Mouse (Mus musculus): ENCODE data around the gene Pmel. TPM values are rescaled to one million over a fixed set of nuclear protein-coding genes. Genes with fewer than 3 reads are reported as not detected.

Gene Pmel
- polyA plus RNA-seq, 1 experiment: 1.0 TPM

DNA sequence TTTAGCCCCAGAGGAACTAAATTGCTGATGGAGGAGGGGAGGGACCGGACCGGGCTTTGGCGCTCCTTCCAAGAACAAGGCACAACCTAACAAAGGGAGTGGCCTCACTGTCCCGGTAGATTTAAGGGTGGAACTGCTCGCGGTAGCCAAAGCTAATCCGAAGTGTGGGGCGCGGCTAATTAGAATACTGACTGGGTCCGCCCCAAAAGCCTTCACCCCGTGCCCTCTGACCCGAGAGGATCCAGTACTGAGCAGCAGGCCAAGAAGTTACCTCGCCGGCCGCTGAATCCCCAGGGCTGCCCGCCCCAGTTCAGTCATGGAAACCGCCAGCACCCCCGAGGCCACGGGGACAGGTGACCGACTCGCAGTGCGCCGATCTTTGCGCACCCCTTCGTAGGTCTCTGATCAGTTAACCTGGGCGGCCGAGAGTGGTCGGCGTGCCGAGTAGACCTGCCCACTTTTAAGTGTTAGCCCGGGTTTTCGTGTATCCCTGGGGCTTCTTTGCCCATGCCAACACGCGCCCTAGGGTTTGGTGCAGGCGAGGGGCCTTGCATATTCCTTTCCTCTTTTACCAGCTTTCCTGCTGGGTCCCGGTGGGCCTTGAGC, 43.8 kb downstream of the Pmel start, which contains the start of gene Pym1:
Gene Pym1, plus strand, starts transcription at position 244 of the 606 bp plus-strand sequence.
- H3K4me3 ChIP-seq (ENCODE audit: control insufficient read depth, insufficient read depth, low read length): peak within 1 kb of the TSS; percentile 88
- H3K27ac ChIP-seq (ENCODE audit: control insufficient read depth, insufficient read depth, low read length): peak within 1 kb of the TSS; percentile 99
- no peaks in the 10 kb centered on the region for H3K27me3 ChIP-seq (ENCODE audit: control insufficient read depth, insufficient read depth, low read length)
- under 1% methylated on average over 36 of the region's 36 CpGs for WGBS
- H3K4me1 ChIP-seq (replicated peaks; ENCODE audit: control insufficient read depth, insufficient read depth, low read length): peaks cover 10% of the 10 kb centered on the region
- TF ChIP-seq CTCF (IDR thresholded peaks at IDR 0.05; ENCODE audit: borderline replicate concordance, control insufficient read depth, extremely low read depth, insufficient read depth, low read length, poor library complexity): no peak
- no peak; the same call in none of the 2 replicates for TF ChIP-seq POLR2A (IDR thresholded peaks at IDR 0.05; ENCODE audit: control insufficient read depth, extremely low read depth, insufficient read depth, low read length, poor library complexity)
- H3K36me3 ChIP-seq (ENCODE audit: control insufficient read depth, insufficient read depth, low read length): peaks cover 5% of the 10 kb centered on the region; the same call in 1 of the 2 replicates
- peak; percentile 67 for DNase-seq

- under 1% methylated on average over 37 of the region's 37 CpGs for WGBS
- H3K36me3 ChIP-seq (ENCODE audit: control insufficient read depth, insufficient read depth, low read length): peaks cover 7% of the 10 kb centered on the region
- peak; percentile 80 for DNase-seq
- H3K4me3 ChIP-seq (ENCODE audit: control insufficient read depth, insufficient read depth, low read length): peak overlapping the region; percentile 88
- peaks cover 10% of the 10 kb centered on the region for H3K4me1 ChIP-seq (replicated peaks; ENCODE audit: control insufficient read depth, insufficient read depth, low read length)
- H3K27me3 ChIP-seq (ENCODE audit: control insufficient read depth, insufficient read depth, low read length): no peaks in the 10 kb centered on the region
- TF ChIP-seq CTCF (IDR thresholded peaks at IDR 0.05; ENCODE audit: borderline replicate concordance, control insufficient read depth, extremely low read depth, insufficient read depth, low read length, poor library complexity): peak; percentile 51; the same call in 1 of the 2 replicates
- TF ChIP-seq POLR2A (IDR thresholded peaks at IDR 0.05; ENCODE audit: control insufficient read depth, extremely low read depth, insufficient read depth, low read length, poor library complexity): peak; percentile 67; the same call in 1 of the 2 replicates
- peak overlapping the region; percentile 99 for H3K27ac ChIP-seq (ENCODE audit: control insufficient read depth, insufficient read depth, low read length)
Measured at GRCm38 (mm10) chr10:128748252-128748864, 44.4 kb downstream of the Pmel start.

Other genes with a start within 250 kb of the Pmel start
- gene Smarcc2, start 244.9 kb upstream of the Pmel start, polyA plus RNA-seq (2012; rRNA removed): 176 and 211 TPM in 2 replicates
- 445 and 566 TPM in 2 replicates for gene Myl6, start 210.1 kb upstream of the Pmel start, polyA plus RNA-seq (2012; rRNA removed)
- gene Myl6b, start 205.5 kb upstream of the Pmel start, polyA plus RNA-seq (2012; rRNA removed): 2.7 and 3.9 TPM in 2 replicates
- gene Esyt1, start 178.3 kb upstream of the Pmel start, polyA plus RNA-seq (2012; rRNA removed): 146 and 155 TPM in 2 replicates
- 25.6 and 27.1 TPM in 2 replicates for gene Zc3h10, start 156.4 kb upstream of the Pmel start, polyA plus RNA-seq (2012; rRNA removed)
- gene Rpl41, start 154.9 kb upstream of the Pmel start, polyA plus RNA-seq (2012; rRNA removed): 1,821 and 2,108 TPM in 2 replicates
- gene Pa2g4, start 138.2 kb upstream of the Pmel start, polyA plus RNA-seq (2012; rRNA removed): 46.8 and 52.9 TPM in 2 replicates
- 2.8 and 3.3 TPM in 2 replicates for gene Erbb3, start 114.5 kb upstream of the Pmel start, polyA plus RNA-seq (2012; rRNA removed)
- gene Rps26, start 77.4 kb upstream of the Pmel start, polyA plus RNA-seq (2012; rRNA removed): 988 and 1,135 TPM in 2 replicates
- 6.7 and 8.6 TPM in 2 replicates for gene Ikzf4, start 58.2 kb upstream of the Pmel start, polyA plus RNA-seq (2012; rRNA removed)
- gene Suox, start 30.1 kb upstream of the Pmel start, polyA plus RNA-seq (2012; rRNA removed): 19.1 and 21.3 TPM in 2 replicates
- 73.8 and 86.1 TPM in 2 replicates for gene Rab5b, start 7.9 kb upstream of the Pmel start, polyA plus RNA-seq (2012; rRNA removed)
- 87.6 and 100 TPM in 2 replicates for gene Cdk2, start 836 bp downstream of the Pmel start, polyA plus RNA-seq (2012; rRNA removed)
- gene Dgka, start 40.7 kb downstream of the Pmel start, polyA plus RNA-seq (2012; rRNA removed): 326 and 374 TPM in 2 replicates
- 70.0 and 74.9 TPM in 2 replicates for gene Pym1, start 43.7 kb downstream of the Pmel start, polyA plus RNA-seq (2012; rRNA removed)
- 1.8 and 3.9 TPM in 2 replicates for gene Mmp19, start 86.7 kb downstream of the Pmel start, polyA plus RNA-seq (2012; rRNA removed)
- 19.9 and 21.6 TPM in 2 replicates for gene Dnajc14, start 99.9 kb downstream of the Pmel start, polyA plus RNA-seq (2012; rRNA removed)
- 17.4 and 20.5 TPM in 2 replicates for gene Tmem198b, start 100.2 kb downstream of the Pmel start, polyA plus RNA-seq (2012; rRNA removed)
- 8.5 and 12.3 TPM in 2 replicates for gene Sarnp, start 113.1 kb downstream of the Pmel start, polyA plus RNA-seq (2012; rRNA removed)
- gene Ormdl2, start 117.5 kb downstream of the Pmel start, polyA plus RNA-seq (2012; rRNA removed): 68.3 and 82.3 TPM in 2 replicates
- 5.6 and 5.8 TPM in 2 replicates for gene Gdf11, start 187.5 kb downstream of the Pmel start, polyA plus RNA-seq (2012; rRNA removed)
- gene Cd63, start 196.8 kb downstream of the Pmel start, polyA plus RNA-seq (2012; rRNA removed): 43.9 and 62.1 TPM in 2 replicates
- 14.0 and 21.8 TPM in 2 replicates for gene Rdh5, start 218.7 kb downstream of the Pmel start, polyA plus RNA-seq (2012; rRNA removed)
- gene Bloc1s1, start 219.8 kb downstream of the Pmel start, polyA plus RNA-seq (2012; rRNA removed): 137 and 173 TPM in 2 replicates
- gene Itga7, start 229.6 kb downstream of the Pmel start, polyA plus RNA-seq (2012; rRNA removed): 5.9 and 14.5 TPM in 2 replicates

All from thymus, adult 2 months (tissue).